Mouse (Mus musculus) limb, embryonic 11.5 days (tissue): ENCODE data around the gene Myo18a. TPM values are rescaled to one million over a fixed set of nuclear protein-coding genes. Genes with fewer than 3 reads are reported as not detected.
A peak's percentile ranks its signal among the peaks of the same experiment; 100 is the strongest.

ENCODE experiments used
- ATAC-seq: fragments of 200-750 bp; cut with Nextera tagmentation; 2 replicates; pipeline ENCODE4 v1.8.0; 2017; ENCODE audit warnings: low read depth; ENCODE audit not compliant: insufficient number of reproducible peaks, low FRiP score, low TSS enrichment
- DNase-seq: peaks from one replicate; pipeline ENCODE4 v3.0.0-alpha.2; 2015; ENCODE audit warnings: low spot score
- H3K27ac ChIP-seq: fragments of 300-500 bp; sonication (generic); replicated peaks from 2 replicates; pipeline ENCODE4 v1.5.1; 2014; ENCODE audit warnings: low read depth, mild to moderate bottlenecking, low read length
- H3K27me3 ChIP-seq: fragments of 300-500 bp; sonication (generic); 2 replicates; pipeline ENCODE4 v1.6.1; 2014; ENCODE audit warnings: mild to moderate bottlenecking, low read length, mixed read lengths; ENCODE audit not compliant: control insufficient read depth, insufficient read depth
- H3K36me3 ChIP-seq: fragments of 300-500 bp; sonication (generic); 2 replicates; pipeline ENCODE4 v1.6.1; 2014; ENCODE audit warnings: mild to moderate bottlenecking, low read length, moderate library complexity, mixed read lengths; ENCODE audit not compliant: control insufficient read depth, insufficient read depth
- H3K4me1 ChIP-seq: fragments of 300-500 bp; sonication (generic); 2 replicates; pipeline ENCODE4 v1.6.1; 2014; ENCODE audit warnings: low read length, mixed read lengths; ENCODE audit not compliant: control insufficient read depth, insufficient read depth
- H3K4me2 ChIP-seq: fragments of 300-500 bp; sonication (generic); 2 replicates; pipeline ENCODE4 v1.6.1; 2014; ENCODE audit warnings: low read depth, mild to moderate bottlenecking, moderate library complexity; ENCODE audit not compliant: severe bottlenecking
- H3K4me3 ChIP-seq: fragments of 300-500 bp; sonication (generic); 2 replicates; pipeline ENCODE4 v1.5.1; 2014; ENCODE audit warnings: low read depth, low read length
- H3K9ac ChIP-seq: fragments of 300-500 bp; sonication (generic); 2 replicates; pipeline ENCODE4 v1.6.1; 2014; ENCODE audit warnings: mild to moderate bottlenecking, low read length
- H3K9me3 ChIP-seq: fragments of 300-500 bp; sonication (generic); 2 replicates; pipeline ENCODE4 v1.6.1; 2016; ENCODE audit warnings: low read length; ENCODE audit not compliant: control insufficient read depth
- WGBS: fragments of 180-500 bp; shearing (Covaris S2); extraction: QIAGEN DNeasy Blood & Tissue Kit; methylation state at CpG from one replicate; pipeline ENCODE4 v1.1.7; 2014; 5-methylcytosine and 5-hydroxymethylcytosine counted together
- polyA plus RNA-seq: library from polyadenylated mRNA; unstranded; fragments of >200 nt; fragmentation: Nextera tagmentation; extraction: Ambion mirVana; gene quantifications from 2 replicates; pipeline ENCODE4 v1.2.1, GENCODE M21; 2014

The Myo18a gene
- polyA plus RNA-seq, 1 experiment from 2014 or later: 17.1 TPM

GRCm38 (mm10) chr11:77862887-77863286 lies 99.8 kb downstream of the Myo18a start:
- Histone ChIP-seq H3K36me3 (peaks cover 5% of the 10 kb centered on the region; the same call in 1 of the 2 replicates), H3K9ac (no peak overlapping the region), H3K4me1 (peaks cover 20% of the 10 kb centered on the region; the same call in 1 of the 2 replicates), H3K27ac (no peak overlapping the region), H3K4me2 (no peak overlapping the region), H3K4me3 (no peak overlapping the region), H3K9me3 (no peaks in the 10 kb centered on the region), H3K27me3 (peaks cover 37% of the 10 kb centered on the region)
- DNase-seq: no peak
- whole genome bisulfite sequencing: 87% methylated on average over 7 of the region's 7 CpGs
- ATAC-seq: no peak

- Histone ChIP-seq H3K4me3 (no peak overlapping the region), H3K4me2 (no peak overlapping the region), H3K9me3 (no peaks in the 10 kb centered on the region), H3K27ac (no peak overlapping the region), H3K36me3 (peaks cover 5% of the 10 kb centered on the region; the same call in 1 of the 2 replicates), H3K27me3 (peaks cover 25% of the 10 kb centered on the region), H3K9ac (no peak overlapping the region), H3K4me1 (peaks cover 21% of the 10 kb centered on the region; the same call in 1 of the 2 replicates)
- ATAC-seq (no peak), DNase-seq (no peak)
- 60% methylated on average over 12 of the region's 12 CpGs for WGBS
Measured at GRCm38 (mm10) chr11:77864771-77865170, 101.7 kb downstream of the Myo18a start.

- Histone ChIP-seq H3K4me1 (peaks cover 27% of the 10 kb centered on the region), H3K36me3 (peaks cover 5% of the 10 kb centered on the region; the same call in 1 of the 2 replicates), H3K27me3 (peaks cover 14% of the 10 kb centered on the region), H3K27ac (no peak overlapping the region), H3K4me2 (no peak overlapping the region), H3K9ac (no peak overlapping the region), H3K9me3 (no peaks in the 10 kb centered on the region), H3K4me3 (no peak overlapping the region)
- ATAC-seq: no peak
- 13% methylated on average over 11 of the region's 12 CpGs for WGBS
- no peak for DNase-seq
Measured at GRCm38 (mm10) chr11:77867419-77868083, 104.5 kb downstream of the Myo18a start.

GRCm38 (mm10) chr11:77871436-77871835 lies 108.4 kb downstream of the Myo18a start:
- H3K4me3 ChIP-seq: no peak overlapping the region
- ATAC-seq: no peak
- H3K36me3 ChIP-seq: no peaks in the 10 kb centered on the region
- no peak overlapping the region for H3K9ac ChIP-seq
- H3K9me3 ChIP-seq: no peaks in the 10 kb centered on the region
- peaks cover 11% of the 10 kb centered on the region; the same call in 1 of the 2 replicates for H3K27me3 ChIP-seq
- H3K27ac ChIP-seq: no peak overlapping the region
- H3K4me2 ChIP-seq: no peak overlapping the region
- H3K4me1 ChIP-seq: peaks cover 23% of the 10 kb centered on the region
- no peak for DNase-seq
- WGBS: 29% methylated on average over 4 of the region's 4 CpGs

- Histone ChIP-seq H3K9ac (no peak overlapping the region), H3K9me3 (no peaks in the 10 kb centered on the region), H3K27ac (no peak overlapping the region), H3K4me2 (peak overlapping the region; percentile 10; the same call in 1 of the 2 replicates), H3K4me3 (no peak overlapping the region), H3K36me3 (no peaks in the 10 kb centered on the region), H3K27me3 (peaks cover 8% of the 10 kb centered on the region; the same call in 1 of the 2 replicates), H3K4me1 (peaks cover 18% of the 10 kb centered on the region)
- 3% methylated on average over 11 of the region's 11 CpGs for WGBS
- no peak for DNase-seq
- ATAC-seq: no peak
Measured at GRCm38 (mm10) chr11:77872236-77872635, 109.2 kb downstream of the Myo18a start.

GRCm38 (mm10) chr11:77872685-77873084 lies 109.6 kb downstream of the Myo18a start:
- DNase-seq: no peak
- ATAC-seq: no peak
- no peaks in the 10 kb centered on the region for H3K36me3 ChIP-seq
- no peak overlapping the region for H3K27ac ChIP-seq
- 3% methylated on average over 7 of the region's 7 CpGs for WGBS
- H3K27me3 ChIP-seq: peaks cover 8% of the 10 kb centered on the region; the same call in 1 of the 2 replicates
- no peak overlapping the region for H3K9ac ChIP-seq
- no peak overlapping the region for H3K4me3 ChIP-seq
- peak overlapping the region; percentile 10; the same call in 1 of the 2 replicates for H3K4me2 ChIP-seq
- H3K4me1 ChIP-seq: peaks cover 14% of the 10 kb centered on the region
- H3K9me3 ChIP-seq: no peaks in the 10 kb centered on the region

GRCm38 (mm10) chr11:77873116-77873515 lies 110.1 kb downstream of the Myo18a start:
- no peaks in the 10 kb centered on the region for H3K36me3 ChIP-seq
- no peak overlapping the region for H3K4me3 ChIP-seq
- DNase-seq: no peak
- WGBS: 37% methylated on average over 3 of the region's 3 CpGs
- peaks cover 11% of the 10 kb centered on the region for H3K4me1 ChIP-seq
- H3K9ac ChIP-seq: no peak overlapping the region
- no peak overlapping the region for H3K4me2 ChIP-seq
- no peaks in the 10 kb centered on the region for H3K9me3 ChIP-seq
- ATAC-seq: no peak
- no peak overlapping the region for H3K27ac ChIP-seq
- H3K27me3 ChIP-seq: peaks cover 8% of the 10 kb centered on the region; the same call in 1 of the 2 replicates

GRCm38 (mm10) chr11:77874685-77875231 lies 111.7 kb downstream of the Myo18a start:
- no peak for ATAC-seq
- WGBS: 57% methylated on average over 6 of the region's 6 CpGs
- H3K9me3 ChIP-seq: no peaks in the 10 kb centered on the region
- no peak overlapping the region for H3K4me3 ChIP-seq
- no peak for DNase-seq
- no peak overlapping the region for H3K9ac ChIP-seq
- no peaks in the 10 kb centered on the region for H3K36me3 ChIP-seq
- no peak overlapping the region for H3K4me2 ChIP-seq
- no peak overlapping the region for H3K27ac ChIP-seq
- peaks cover 4% of the 10 kb centered on the region; the same call in 1 of the 2 replicates for H3K27me3 ChIP-seq
- peaks cover 11% of the 10 kb centered on the region for H3K4me1 ChIP-seq
